Mouse (Mus musculus): ENCODE measurements around the gene Tmem116.

Gene Tmem116

DNA sequence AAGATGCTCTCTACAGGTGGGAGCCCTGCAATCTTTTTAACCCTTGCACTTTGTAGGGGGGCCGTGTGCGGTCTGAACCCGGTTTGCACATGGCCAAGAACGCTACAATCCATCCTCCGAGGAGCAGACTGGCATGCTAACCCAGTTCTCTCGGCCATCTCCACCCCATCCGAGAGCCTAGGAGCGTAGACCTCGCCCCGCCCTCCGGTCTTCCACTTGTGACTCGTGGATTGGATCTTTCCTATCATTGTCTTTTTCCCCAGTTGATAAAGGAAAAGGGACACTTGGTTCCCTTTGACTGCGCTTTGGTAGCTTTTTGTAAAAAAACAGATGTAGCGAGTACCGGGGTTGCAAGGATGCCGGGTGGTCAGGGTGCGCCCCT is at the start of gene Tmem116:
Tmem116 (plus strand) TSS at position 250 of the 382 bp plus-strand sequence.
- no peak for DNase-seq (ENCODE audit: extremely low spot score, low read depth, low spot score)

DNA sequence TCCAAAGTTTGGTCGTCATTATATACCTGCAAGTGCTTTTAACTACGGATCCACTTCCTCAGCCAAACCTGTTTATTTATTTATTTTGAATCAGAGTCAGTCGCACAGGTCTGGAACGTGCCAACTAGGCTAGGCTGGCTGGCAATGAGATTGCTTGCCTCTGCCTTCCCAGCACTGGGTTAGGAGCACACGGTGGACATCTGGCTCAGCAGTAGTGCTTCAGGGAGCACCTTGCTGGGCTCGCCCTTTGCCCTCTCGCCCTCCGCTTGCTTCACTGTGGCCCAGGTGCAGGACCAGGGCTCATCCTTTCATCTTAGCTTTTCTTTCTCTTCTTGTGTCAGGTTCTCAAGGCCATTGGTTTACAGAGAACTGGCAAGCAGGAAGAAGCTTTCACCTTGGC is 43.8 kb upstream of the Tmem116 start:
- DNase-seq (ENCODE audit: extremely low spot score, low read depth, low spot score) = no peak

DNA sequence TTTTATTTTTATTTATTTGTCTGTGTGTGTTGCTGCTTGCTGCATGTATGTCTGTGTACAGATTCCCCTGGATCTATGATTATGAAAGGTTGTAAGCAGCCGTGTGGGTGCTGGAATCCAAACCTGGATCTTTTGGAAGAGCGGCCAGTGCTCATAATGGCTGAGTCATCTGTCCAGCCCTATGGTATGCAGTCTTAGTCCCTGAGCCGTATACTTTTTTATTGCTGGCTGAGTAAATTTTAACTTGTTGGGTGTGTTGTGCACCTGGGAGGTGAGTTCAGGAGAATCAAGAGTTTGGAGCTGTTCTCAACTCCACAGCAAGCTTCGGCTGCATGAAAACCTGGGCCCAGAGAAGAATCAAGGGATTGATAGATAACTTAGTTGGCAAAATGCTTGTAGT is 40.7 kb upstream of the Tmem116 start:
- no peak for DNase-seq (ENCODE audit: extremely low spot score, low read depth, low spot score)

DNA sequence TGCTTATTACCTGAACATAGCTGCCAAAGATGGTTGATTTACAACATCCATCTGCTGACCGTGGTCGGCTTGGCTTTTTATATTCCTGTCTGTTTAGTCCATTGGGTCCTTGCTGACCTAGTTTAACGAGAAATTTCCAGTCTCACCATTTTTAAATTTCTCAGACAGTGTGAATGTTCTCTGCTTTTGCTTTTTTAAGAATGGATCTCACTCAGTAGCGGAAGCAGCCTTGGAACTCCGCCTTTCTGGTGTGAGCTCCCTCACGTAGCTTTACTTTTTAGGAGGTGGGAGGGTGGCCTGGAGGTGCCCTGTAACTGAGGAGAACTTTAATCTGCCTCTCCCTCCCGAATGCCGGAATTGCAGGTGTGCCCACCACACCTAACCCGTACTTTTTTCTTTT is 31.0 kb upstream of the Tmem116 start:
- no peak for DNase-seq (ENCODE audit: extremely low spot score, low read depth, low spot score)

DNA sequence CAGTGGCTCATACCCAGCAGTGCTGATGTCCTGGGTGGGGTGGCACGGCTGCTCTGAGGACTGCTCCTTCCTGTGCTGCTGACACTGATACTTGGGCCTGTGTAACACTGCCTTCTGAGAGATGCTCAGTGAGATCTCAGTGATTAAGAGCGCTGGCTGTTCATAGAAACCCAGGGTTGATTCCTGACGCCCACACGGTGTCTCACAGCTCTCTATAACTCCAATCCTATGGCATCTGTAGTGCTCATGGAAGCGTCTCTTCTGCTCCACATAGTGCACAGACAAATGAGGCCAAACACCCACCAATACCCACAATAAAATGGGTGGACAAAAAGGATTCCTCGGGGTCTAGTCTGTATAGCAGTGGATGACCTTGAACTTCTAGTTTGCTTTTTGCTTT is 28.9 kb upstream of the Tmem116 start:
- DNase-seq (ENCODE audit: extremely low spot score, low read depth, low spot score) = no peak

DNA sequence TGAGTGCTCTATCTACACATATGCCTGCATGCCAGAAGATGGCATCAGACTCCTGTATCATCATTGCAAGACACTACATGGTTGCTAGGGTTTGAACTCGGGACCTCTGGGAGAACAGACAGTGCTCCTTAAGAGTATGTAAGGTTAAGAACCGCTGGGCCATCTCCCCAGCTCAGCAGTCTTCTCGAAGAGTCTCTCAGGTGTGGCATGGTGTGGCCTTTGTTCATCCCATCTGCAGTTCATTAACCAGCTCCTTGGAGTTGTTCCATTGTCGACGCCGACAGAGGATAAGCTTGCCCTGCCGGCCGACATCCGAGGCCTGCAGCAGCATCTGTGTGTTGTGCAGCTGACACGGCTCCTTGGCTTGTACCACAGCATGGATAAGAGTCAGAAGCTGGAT is 28.4 kb upstream of the Tmem116 start:
- no peak for DNase-seq (ENCODE audit: extremely low spot score, low read depth, low spot score)

DNA sequence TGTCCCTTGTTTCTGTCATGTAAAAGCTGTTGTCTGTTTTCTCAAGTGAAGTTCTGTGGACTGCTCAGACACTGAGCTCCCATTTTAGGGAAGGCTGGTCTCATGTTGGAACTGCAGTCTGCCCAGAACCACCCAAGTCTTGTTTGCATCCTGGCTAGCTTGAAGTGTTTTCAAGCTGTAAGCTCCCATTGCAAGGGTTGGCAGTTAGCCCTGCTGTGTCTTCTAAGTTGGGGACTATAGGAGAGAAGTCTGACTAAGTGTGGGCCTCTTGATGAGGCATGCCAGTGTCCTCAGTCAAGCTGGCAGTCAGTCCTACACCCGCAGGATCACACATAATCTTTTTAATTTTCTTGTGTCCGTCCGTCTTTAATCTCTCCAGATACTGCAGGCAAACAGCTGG is 22.7 kb upstream of the Tmem116 start:
- DNase-seq (ENCODE audit: extremely low spot score, low read depth, low spot score) = no peak

DNA sequence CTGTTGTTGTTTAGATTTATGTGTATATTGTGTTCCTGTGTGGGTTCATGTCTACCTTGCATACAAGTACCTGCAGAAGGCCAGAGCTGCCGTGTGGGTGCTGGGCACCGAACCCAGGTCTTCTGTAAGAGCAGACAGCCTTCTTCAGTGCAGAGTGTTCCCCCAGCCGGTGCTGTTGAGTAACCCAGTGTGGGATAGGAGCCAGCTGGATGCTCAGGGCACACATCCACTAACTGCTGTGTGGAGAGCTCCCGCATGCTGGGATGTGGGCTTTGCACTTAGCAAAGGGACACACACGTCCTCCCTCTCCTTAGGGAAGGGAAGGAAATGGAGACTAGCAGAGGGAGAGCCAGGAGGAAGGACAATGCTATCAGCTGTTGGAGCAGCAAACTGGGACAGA is 13.6 kb upstream of the Tmem116 start:
- DNase-seq (ENCODE audit: extremely low spot score, low read depth, low spot score) = no peak

DNA sequence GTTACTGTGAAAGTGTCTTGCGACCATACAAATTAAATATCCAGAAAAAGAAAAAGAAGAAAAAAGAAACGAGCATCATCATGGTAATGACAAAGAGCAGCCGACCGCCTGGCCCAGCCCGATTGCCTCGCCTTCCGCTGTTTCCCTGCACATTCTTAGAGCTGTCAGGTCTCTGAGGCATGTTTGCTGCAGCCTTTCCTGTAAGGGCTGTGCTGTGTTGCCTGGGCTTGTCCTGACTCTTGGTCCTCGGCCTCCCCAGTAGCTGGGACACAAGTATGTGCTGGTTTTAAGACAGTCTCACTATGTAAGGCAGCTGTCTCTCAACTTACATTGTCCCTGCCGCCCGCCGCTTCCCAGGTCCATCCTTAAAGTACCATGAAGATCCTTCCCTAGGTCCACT is 12.9 kb upstream of the Tmem116 start:
- DNase-seq (ENCODE audit: extremely low spot score, low read depth, low spot score) = no peak

DNA sequence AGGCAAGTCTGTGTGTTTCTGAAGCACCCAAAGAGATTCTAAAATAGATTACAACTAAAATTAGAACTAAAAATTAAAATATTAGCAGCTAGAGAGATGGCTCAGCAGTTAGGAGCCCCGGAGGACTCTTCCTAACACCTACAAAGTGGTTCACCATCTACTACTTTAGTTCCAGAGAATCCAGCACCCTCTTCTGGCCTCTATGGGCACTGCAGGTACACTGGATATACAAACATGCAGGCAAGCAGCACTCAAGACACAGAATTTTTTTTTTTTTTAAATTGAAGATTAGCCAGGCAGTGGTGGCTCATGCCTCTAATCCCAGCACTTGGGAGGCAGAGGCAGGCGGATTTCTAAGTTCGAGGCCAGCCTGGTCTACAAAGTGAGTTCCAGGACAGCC is 8.1 kb upstream of the Tmem116 start:
- no peak for DNase-seq (ENCODE audit: extremely low spot score, low read depth, low spot score)

DNA sequence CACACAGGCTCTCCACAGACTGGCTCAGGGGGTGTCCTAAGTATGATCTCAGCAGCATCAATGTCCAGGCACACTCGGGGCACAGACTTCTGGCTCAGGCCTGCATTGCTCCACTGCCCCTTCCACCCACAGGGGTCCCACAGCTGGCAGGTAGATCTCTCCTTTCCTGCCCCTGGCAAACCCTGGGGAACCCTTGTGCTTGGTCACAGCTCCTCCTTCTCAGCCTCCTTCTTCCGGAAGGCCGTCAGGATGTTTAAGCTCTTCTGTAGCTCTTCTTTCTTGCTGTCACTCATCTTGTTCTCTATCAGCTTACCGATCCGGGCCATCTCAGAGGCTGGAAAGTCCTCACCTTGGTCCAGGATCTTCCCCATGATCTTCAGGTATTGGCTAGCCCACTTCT is 6.8 kb upstream of the Tmem116 start:
- DNase-seq (ENCODE audit: extremely low spot score, low read depth, low spot score) = no peak

DNA sequence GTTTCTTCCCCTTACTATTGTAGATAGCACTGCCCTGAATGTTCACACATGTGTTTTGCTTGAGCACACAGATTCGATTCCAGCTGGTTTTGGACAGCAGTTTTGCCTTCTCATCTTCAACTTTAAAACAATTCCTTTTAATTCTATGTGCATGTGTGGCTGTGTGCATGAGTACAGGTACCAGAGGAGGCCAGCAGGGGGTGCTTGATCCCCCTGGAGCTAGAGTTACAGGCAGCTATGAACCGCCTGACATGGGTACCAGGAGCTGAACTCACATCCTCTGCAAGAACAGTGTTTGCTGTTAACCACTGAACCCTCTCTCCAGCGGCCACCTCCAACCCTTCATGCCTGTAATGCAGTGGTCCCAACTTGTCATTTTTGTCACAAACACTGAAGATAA is 3.2 kb upstream of the Tmem116 start:
- no peak for DNase-seq (ENCODE audit: extremely low spot score, low read depth, low spot score)

DNA sequence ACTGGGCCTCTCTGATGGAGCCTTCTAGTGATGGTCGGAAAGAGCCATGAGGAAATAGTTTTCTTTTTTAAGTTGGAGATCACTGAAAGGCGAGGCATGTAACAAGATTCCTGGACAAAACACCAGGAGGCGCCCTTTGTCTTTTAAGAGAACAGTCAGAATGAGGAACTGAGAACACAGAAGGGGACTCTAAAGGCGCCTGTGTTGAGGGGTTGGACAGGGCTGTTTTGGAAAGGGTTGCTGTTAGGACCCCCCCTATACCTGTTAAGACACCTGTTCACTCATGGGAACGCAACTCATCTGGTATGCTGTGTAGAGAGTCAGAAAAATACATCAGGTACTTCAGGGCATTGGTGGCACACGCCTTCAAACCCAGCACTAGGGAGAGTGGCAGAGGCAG is 1.7 kb upstream of the Tmem116 start:
- no peak for DNase-seq (ENCODE audit: extremely low spot score, low read depth, low spot score)

DNA sequence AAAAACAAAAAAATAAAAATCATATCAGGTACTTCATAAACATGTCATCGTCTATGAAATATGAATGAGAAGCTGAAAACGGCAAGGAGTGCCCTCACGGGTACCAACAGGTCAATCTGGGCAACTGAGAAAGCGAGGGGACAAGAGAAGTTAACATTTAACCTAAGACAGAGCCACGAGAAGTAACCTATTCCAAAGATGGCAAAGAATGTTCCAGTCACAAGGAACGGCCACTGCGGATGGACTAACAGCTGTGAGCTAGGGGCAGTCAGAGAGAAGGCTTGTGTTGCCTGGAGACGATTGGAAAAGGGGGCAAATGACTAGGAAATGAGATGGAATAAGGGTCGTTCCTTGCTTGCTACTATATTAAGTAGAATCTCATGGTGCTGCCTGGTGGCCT is 1.2 kb upstream of the Tmem116 start:
- DNase-seq (ENCODE audit: extremely low spot score, low read depth, low spot score) = no peak

DNA sequence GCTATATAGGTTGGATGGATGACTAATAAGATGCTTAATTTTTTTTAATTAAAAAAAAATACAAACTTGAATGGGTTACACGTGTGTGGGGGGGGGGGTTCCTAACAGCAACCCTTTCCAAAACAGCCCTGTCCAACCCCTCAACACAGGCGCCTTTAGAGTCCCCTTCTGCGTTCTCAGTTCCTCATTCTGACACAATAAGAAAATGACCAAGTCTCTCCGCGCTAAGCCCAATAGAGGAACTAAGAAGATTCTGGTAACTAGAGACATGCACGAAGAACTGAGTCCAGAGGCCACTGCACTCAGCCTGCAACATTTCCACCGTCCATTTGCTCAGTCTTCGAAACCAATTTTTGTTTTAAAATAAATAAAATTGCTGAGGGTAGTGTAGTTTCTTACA is 490 bp upstream of the Tmem116 start:
- no peak for DNase-seq (ENCODE audit: extremely low spot score, low read depth, low spot score)

DNA sequence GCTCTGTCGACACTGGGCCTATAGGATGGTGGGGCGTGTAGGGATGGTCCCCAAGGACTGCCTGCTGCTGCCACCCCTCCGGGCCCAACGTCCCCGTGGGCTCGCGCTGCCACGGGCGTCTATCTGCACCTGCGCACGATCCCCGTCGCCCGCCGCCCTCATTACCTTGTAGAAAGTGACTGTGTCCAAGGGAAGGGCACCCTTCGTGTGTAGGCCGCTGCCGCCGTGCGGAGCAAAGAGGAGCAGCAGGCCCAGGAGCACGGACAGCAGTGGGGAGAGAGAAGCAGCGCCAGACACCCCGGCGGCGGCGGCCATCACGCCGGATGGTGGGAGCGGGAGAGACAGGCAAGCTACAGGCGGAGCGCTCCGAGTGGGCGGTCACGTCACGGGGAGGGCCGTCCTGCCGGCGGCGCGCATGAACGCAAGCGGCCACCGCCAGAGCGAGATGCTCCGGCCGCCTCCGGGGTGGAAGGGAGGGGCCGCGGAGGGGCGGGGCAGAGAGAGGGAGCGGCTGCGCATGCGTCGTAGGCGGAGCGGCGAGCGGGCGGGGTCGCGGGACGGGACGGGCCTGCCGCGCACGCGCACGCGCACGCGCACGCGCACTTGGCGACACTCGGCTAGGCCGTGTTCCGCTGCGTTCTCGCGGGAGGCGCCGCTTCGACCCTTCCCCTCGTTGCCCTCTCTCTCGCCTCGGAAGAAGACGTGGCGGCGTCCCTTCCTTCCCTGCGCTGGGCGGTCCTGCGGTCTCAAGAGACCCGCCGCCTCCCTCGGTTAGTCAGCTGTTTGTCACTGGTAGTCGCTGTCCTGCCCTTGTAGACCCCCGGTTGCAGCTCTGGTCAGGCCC is 555 bp downstream of the Tmem116 start, which contains the start of gene Erp29:
Erp29 (minus strand) TSS at position 481 of the 844 bp plus-strand sequence.
- peak; percentile 62 for DNase-seq (ENCODE audit: extremely low spot score, low read depth, low spot score)

DNA sequence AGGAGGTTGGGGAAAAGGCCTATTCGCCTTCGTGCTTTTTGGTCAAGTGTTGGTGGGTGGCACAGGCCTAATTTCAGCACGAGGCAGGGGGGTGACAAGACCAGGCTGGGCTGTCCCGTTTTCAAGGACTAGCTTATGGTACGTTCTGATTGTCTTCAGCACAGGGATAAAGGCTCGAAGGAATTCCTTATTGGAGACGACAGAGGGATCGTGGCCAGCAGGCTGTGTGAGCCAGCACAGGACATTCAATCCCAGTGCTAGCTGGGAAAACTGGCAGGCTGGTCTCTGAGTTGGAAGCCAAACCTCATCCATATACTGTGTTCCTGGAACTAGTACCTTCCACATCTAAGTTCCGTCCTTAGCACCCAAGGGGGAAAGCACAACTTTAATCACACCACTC is 1.2 kb downstream of the Tmem116 start:
- no peak for DNase-seq (ENCODE audit: extremely low spot score, low read depth, low spot score)

DNA sequence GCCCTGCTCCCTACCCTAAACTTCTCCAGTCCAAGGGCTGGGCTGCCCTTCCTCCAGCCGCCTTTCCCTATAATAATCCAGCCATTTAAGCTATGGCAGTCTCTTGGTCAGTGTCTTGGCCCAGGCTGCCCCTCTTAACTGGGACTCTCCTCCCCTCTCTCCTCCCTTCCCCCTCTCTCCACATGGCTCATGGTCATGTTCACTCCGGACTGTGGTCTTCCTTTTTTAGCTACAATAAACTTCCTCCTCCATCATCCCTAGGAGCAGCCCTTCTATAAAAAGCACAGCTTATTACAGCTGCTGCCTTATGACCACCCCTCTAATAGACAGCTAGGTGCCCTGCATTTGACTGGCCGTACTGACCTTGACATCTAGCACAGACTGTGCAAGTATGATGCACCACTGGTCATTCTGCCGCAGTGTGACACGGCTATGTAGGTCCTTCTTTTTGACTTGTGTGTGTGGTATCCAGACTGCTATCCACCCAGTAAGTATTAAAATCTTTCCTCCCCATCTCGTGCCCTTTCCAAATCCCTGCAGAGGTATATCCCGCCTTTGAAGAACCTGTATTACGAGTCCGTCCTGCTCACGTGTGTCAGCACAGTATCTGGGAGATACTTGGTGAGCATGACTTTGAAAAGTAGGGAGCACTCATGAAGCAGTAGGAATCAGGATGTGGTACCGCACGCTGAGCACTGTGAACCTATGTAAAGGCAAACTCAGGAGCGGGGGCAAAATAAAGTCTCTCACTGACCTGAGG is 2.2 kb downstream of the Tmem116 start:
- DNase-seq (ENCODE audit: extremely low spot score, low read depth, low spot score) = no peak

DNA sequence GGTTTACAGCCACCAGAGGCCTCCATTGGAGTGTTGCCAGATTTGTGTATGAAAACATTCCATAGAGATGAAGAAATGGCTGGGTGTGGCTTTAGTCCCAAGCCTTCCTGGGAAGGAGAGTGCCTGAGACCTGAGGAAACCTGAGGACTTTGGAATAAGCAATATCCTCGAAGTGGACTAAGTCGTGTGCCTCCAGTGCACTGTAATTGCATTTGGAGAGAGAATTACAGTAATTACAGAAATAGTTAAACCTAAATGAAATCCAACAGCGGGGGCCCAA is 2.8 kb downstream of the Tmem116 start:
- no peak for DNase-seq (ENCODE audit: extremely low spot score, low read depth, low spot score)

DNA sequence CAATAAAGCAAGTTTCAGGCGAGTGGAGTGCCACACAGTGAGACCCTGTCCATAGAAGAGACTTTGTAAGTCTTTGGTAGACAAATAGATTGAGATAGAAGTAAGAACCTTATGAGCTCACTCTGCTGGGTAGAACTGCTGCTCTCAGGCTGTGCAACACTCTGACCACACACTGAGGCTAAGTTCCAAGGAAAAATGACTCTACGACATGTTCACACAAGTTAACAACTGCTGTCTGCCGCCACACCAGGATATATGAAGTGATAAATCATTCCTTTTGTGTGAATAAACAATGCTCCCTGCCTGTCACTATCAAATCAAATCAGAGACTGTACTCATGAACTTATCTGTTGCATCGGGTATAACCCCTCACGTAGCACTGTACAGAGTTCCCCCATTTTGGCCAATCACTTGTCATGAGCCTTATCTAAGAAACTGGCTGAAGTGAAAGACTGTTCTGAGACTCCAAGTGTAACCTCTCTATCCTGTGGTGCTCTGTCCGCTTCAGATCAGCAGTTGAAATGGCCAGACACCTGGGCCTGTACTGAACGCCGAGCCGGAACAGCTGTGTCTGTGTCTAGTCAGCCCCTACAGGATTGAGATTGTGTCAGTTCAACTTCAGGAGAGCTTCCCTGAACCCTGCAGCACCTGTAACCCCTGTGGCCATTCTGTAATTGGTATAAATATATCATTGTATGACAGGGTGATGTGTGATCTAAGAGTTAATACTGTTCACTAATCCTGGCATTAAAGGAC is 4.0 kb downstream of the Tmem116 start:
- no peak for DNase-seq (ENCODE audit: extremely low spot score, low read depth, low spot score)

DNA sequence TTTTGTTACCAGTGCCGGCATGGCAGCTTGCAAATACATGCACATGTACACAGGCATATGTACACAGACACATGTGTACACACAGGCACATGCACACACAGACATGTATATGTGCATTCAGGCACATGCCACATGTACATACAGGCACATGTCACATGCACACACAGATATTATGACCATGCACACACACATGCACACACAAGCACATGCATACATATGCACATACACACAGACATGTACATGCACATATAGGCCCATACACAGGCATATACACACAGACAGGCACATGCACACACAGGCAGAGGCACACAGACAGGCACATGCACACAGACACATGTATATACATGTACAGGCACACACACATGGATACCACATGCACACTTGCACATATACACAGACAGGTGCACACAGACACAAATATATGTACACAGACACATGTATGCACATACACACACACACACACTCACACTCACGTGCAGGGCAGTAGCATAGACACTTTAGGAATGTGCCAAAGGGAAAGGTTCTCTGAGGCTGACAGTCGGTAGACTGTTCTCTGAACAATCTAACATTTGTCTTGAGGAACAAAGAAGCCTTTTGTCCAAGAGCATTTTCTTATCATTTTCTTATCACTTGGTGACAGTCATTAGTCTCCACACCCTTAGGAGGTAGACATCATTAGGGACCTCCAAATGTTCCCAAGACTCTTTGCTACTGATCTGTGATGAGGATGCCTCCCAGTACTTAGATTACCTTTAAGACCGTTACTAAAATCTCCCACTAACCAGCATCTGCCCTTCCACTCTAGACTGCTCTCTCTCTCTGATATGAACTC is 9.9 kb downstream of the Tmem116 start:
- no peak for DNase-seq (ENCODE audit: extremely low spot score, low read depth, low spot score)

Data from hindlimb bud, embryonic 11.5 days (tissue).